Mouse (Mus musculus) hindbrain, embryonic 15.5 days (tissue): ENCODE results near the gene Mylk. TPM values are rescaled to one million over a fixed set of nuclear protein-coding genes. Genes with fewer than 3 reads are reported as not detected.

Source experiments
- ATAC-seq: fragments of 200-750 bp; cut with Nextera tagmentation; 2 replicates; pipeline ENCODE4 v1.8.0; 2017; ENCODE audit warnings: low read depth, moderate number of reproducible peaks, moderate TSS enrichment; ENCODE audit not compliant: low FRiP score
- H3K27ac ChIP-seq: fragments of 300-500 bp; sonication (generic); replicated peaks from 2 replicates; pipeline ENCODE4 v1.5.1; 2015; ENCODE audit warnings: mild to moderate bottlenecking, inconsistent platforms
- H3K27me3 ChIP-seq: fragments of 300-500 bp; sonication (generic); 2 replicates; pipeline ENCODE4 v1.6.1; 2015; ENCODE audit warnings: control low read depth, inconsistent platforms
- H3K36me3 ChIP-seq: fragments of 300-500 bp; sonication (generic); 2 replicates; pipeline ENCODE4 v1.6.1; 2015; ENCODE audit warnings: control low read depth, inconsistent platforms
- H3K4me1 ChIP-seq: fragments of 300-500 bp; sonication (generic); replicated peaks from 2 replicates; pipeline ENCODE4 v1.6.1; 2015; ENCODE audit warnings: control low read depth, inconsistent platforms
- H3K4me2 ChIP-seq: fragments of 300-500 bp; sonication (generic); 2 replicates; pipeline ENCODE4 v1.6.1; 2015; ENCODE audit warnings: moderate library complexity, mild to moderate bottlenecking, inconsistent platforms
- H3K4me3 ChIP-seq: fragments of 300-500 bp; sonication (generic); 2 replicates; pipeline ENCODE4 v1.5.1; 2015; ENCODE audit warnings: mild to moderate bottlenecking, inconsistent platforms
- H3K9ac ChIP-seq: fragments of 300-500 bp; sonication (generic); 2 replicates; pipeline ENCODE4 v1.6.1; 2015; ENCODE audit warnings: inconsistent platforms
- H3K9me3 ChIP-seq: fragments of 300-500 bp; sonication (generic); 2 replicates; pipeline ENCODE4 v1.6.1; 2016; ENCODE audit warnings: control low read depth, inconsistent platforms
- WGBS: fragments of 180-500 bp; shearing (Covaris S2); methylation state at CpG from one replicate; pipeline ENCODE4 v1.1.7; 2015; 5-methylcytosine and 5-hydroxymethylcytosine counted together
- polyA plus RNA-seq: library from polyadenylated mRNA; unstranded; fragments of >200 nt; fragmentation: Nextera tagmentation; extraction: Ambion mirVana; gene quantifications from 2 replicates; pipeline ENCODE4 v1.2.1, GENCODE M21; 2015

Gene Mylk
- polyA plus RNA-seq, 1 experiment from 2014 or later, result 5.3 TPM

GRCm38 (mm10) chr16:34857631-34858030 lies 112.6 kb downstream of the Mylk start:
- Histone ChIP-seq H3K4me3 (no peak overlapping the region), H3K9ac (no peak overlapping the region), H3K36me3 (no peaks in the 10 kb centered on the region), H3K4me2 (no peak overlapping the region), H3K4me1 (no peaks in the 10 kb centered on the region), H3K9me3 (no peaks in the 10 kb centered on the region), H3K27ac (no peak overlapping the region), H3K27me3 (no peaks in the 10 kb centered on the region)
- ATAC-seq, result no peak
- 77% methylated on average over 5 of the region's 5 CpGs for WGBS

- H3K4me2 ChIP-seq, result no peak overlapping the region
- no peak overlapping the region for H3K9ac ChIP-seq
- WGBS, result 97% methylated on average over 3 of the region's 3 CpGs
- no peak overlapping the region for H3K27ac ChIP-seq
- no peaks in the 10 kb centered on the region for H3K9me3 ChIP-seq
- no peaks in the 10 kb centered on the region for H3K36me3 ChIP-seq
- no peak overlapping the region for H3K4me3 ChIP-seq
- no peaks in the 10 kb centered on the region for H3K27me3 ChIP-seq
- no peaks in the 10 kb centered on the region for H3K4me1 ChIP-seq
- ATAC-seq, result no peak
Observed at GRCm38 (mm10) chr16:34860761-34861160, 115.8 kb downstream of the Mylk start.

GRCm38 (mm10) chr16:34861744-34862365 lies 116.8 kb downstream of the Mylk start:
- 82% methylated on average over 10 of the region's 10 CpGs for WGBS
- Histone ChIP-seq H3K4me3 (no peak overlapping the region), H3K9ac (no peak overlapping the region), H3K36me3 (no peaks in the 10 kb centered on the region), H3K27me3 (no peaks in the 10 kb centered on the region), H3K9me3 (no peaks in the 10 kb centered on the region), H3K4me1 (no peaks in the 10 kb centered on the region), H3K27ac (no peak overlapping the region), H3K4me2 (no peak overlapping the region)
- no peak for ATAC-seq

- Histone ChIP-seq H3K4me2 (no peak overlapping the region), H3K27ac (no peak overlapping the region), H3K27me3 (no peaks in the 10 kb centered on the region), H3K4me1 (no peaks in the 10 kb centered on the region), H3K9ac (no peak overlapping the region), H3K4me3 (no peak overlapping the region), H3K36me3 (no peaks in the 10 kb centered on the region), H3K9me3 (no peaks in the 10 kb centered on the region)
- 80% methylated on average over 4 of the region's 4 CpGs for WGBS
- no peak for ATAC-seq
Observed at GRCm38 (mm10) chr16:34865373-34865772, 120.4 kb downstream of the Mylk start.

- no peaks in the 10 kb centered on the region for H3K4me1 ChIP-seq
- ATAC-seq, result no peak
- no peaks in the 10 kb centered on the region for H3K36me3 ChIP-seq
- H3K4me2 ChIP-seq, result no peak overlapping the region
- H3K4me3 ChIP-seq, result no peak overlapping the region
- H3K27me3 ChIP-seq, result no peaks in the 10 kb centered on the region
- H3K9me3 ChIP-seq, result no peaks in the 10 kb centered on the region
- no peak overlapping the region for H3K27ac ChIP-seq
- no peak overlapping the region for H3K9ac ChIP-seq
- 88% methylated on average over 2 of the region's 2 CpGs for WGBS
Observed at GRCm38 (mm10) chr16:34867217-34867616, 122.2 kb downstream of the Mylk start.

- Histone ChIP-seq H3K27me3 (no peaks in the 10 kb centered on the region), H3K4me2 (no peak overlapping the region), H3K27ac (no peak overlapping the region), H3K9me3 (no peaks in the 10 kb centered on the region), H3K4me1 (no peaks in the 10 kb centered on the region), H3K36me3 (no peaks in the 10 kb centered on the region), H3K9ac (no peak overlapping the region), H3K4me3 (no peak overlapping the region)
- WGBS, result 91% methylated on average over 18 of the region's 18 CpGs
- ATAC-seq, result no peak
Observed at GRCm38 (mm10) chr16:34880031-34880778, 135.2 kb downstream of the Mylk start.

GRCm38 (mm10) chr16:34880815-34881214 lies 135.8 kb downstream of the Mylk start:
- no peak overlapping the region for H3K4me2 ChIP-seq
- H3K36me3 ChIP-seq, result no peaks in the 10 kb centered on the region
- no peaks in the 10 kb centered on the region for H3K4me1 ChIP-seq
- WGBS, result 87% methylated on average over 4 of the region's 4 CpGs
- H3K27ac ChIP-seq, result no peak overlapping the region
- no peak for ATAC-seq
- no peaks in the 10 kb centered on the region for H3K27me3 ChIP-seq
- H3K9ac ChIP-seq, result no peak overlapping the region
- no peaks in the 10 kb centered on the region for H3K9me3 ChIP-seq
- H3K4me3 ChIP-seq, result no peak overlapping the region

- 86% methylated on average over 1 of the region's 1 CpGs for WGBS
- H3K36me3 ChIP-seq, result no peaks in the 10 kb centered on the region
- no peak overlapping the region for H3K27ac ChIP-seq
- H3K4me3 ChIP-seq, result no peak overlapping the region
- H3K9me3 ChIP-seq, result no peaks in the 10 kb centered on the region
- ATAC-seq, result no peak
- H3K9ac ChIP-seq, result no peak overlapping the region
- no peaks in the 10 kb centered on the region for H3K4me1 ChIP-seq
- no peak overlapping the region for H3K4me2 ChIP-seq
- no peaks in the 10 kb centered on the region for H3K27me3 ChIP-seq
Observed at GRCm38 (mm10) chr16:34887037-34887436, 142.0 kb downstream of the Mylk start.

GRCm38 (mm10) chr16:34894016-34894415 lies 149.0 kb downstream of the Mylk start:
- Histone ChIP-seq H3K36me3 (no peaks in the 10 kb centered on the region), H3K27ac (no peak overlapping the region), H3K9me3 (no peaks in the 10 kb centered on the region), H3K27me3 (no peaks in the 10 kb centered on the region), H3K4me3 (no peak overlapping the region), H3K4me1 (peaks cover 3% of the 10 kb centered on the region; the same call in 1 of the 2 replicates), H3K4me2 (no peak overlapping the region), H3K9ac (no peak overlapping the region)
- WGBS, result 97% methylated on average over 3 of the region's 3 CpGs
- no peak for ATAC-seq

- Histone ChIP-seq H3K36me3 (no peaks in the 10 kb centered on the region), H3K9ac (no peak overlapping the region), H3K4me1 (peaks cover 21% of the 10 kb centered on the region), H3K27me3 (no peaks in the 10 kb centered on the region), H3K4me3 (no peak overlapping the region), H3K4me2 (no peak overlapping the region), H3K9me3 (no peaks in the 10 kb centered on the region), H3K27ac (no peak overlapping the region)
- WGBS, result 93% methylated on average over 10 of the region's 10 CpGs
- ATAC-seq, result no peak
Observed at GRCm38 (mm10) chr16:34895916-34896315, 150.9 kb downstream of the Mylk start.

GRCm38 (mm10) chr16:34896996-34897395 lies 152.0 kb downstream of the Mylk start:
- no peaks in the 10 kb centered on the region for H3K9me3 ChIP-seq
- WGBS, result 79% methylated on average over 3 of the region's 3 CpGs
- H3K9ac ChIP-seq, result no peak overlapping the region
- no peak overlapping the region for H3K4me2 ChIP-seq
- peaks cover 24% of the 10 kb centered on the region for H3K4me1 ChIP-seq
- no peak overlapping the region for H3K27ac ChIP-seq
- no peak overlapping the region for H3K4me3 ChIP-seq
- no peaks in the 10 kb centered on the region for H3K27me3 ChIP-seq
- no peak for ATAC-seq
- H3K36me3 ChIP-seq, result no peaks in the 10 kb centered on the region

- 83% methylated on average over 7 of the region's 7 CpGs for WGBS
- Histone ChIP-seq H3K27me3 (no peaks in the 10 kb centered on the region), H3K9ac (no peak overlapping the region), H3K4me3 (no peak overlapping the region), H3K4me2 (no peak overlapping the region), H3K27ac (no peak overlapping the region), H3K36me3 (no peaks in the 10 kb centered on the region), H3K4me1 (peaks cover 28% of the 10 kb centered on the region), H3K9me3 (no peaks in the 10 kb centered on the region)
- ATAC-seq, result no peak
Observed at GRCm38 (mm10) chr16:34898057-34898789, 153.2 kb downstream of the Mylk start.
